Mouse (Mus musculus): ENCODE measurements around the gene Agk.

DNA sequence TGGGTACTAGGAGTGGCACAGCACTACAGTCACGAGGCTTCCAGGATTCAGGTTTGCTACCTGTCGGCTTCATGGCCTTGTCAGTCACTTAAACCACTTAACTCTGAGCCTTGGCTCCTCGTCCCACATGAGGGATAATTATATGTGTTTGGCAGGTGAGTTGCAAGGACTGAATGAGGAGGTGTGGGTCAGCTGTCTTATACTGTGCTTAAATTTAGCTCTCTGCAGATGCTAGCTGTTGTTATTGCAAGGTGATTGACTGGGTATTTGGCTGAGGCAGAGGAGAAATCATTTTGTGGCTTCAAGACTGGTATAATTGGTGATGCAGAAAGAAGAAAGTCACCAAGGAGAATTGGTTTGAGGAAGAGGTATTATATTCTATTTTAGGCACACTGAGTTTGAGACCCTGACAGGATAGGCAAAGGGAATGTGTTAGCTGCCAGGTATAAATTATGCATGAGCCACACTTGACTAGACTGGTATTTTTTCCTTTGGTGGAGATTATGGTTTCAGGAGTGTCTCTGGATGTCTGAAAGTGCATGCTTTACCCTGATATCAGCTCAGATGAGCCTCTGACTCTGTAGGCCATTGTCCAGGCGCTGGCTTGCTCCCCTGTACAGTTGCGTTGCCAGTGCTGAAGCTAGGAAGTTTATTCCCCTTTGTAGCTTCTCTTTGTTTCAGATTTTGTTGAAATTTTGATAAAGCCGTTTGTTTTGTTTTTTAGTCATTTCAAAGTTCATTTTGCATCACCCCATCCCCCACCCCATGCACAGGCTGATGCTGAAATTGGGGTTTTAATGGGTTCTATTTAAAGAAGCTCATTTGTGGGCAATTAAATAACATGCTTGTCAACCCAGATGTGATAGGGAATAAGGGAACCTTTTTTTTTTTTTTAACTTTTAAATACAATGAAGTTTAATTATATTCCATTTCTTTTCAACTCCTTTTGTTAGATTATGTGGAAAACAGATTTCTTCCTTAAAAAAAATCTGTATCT lies 12.1 kb downstream of the Agk start:
- TF ChIP-seq CTCF (IDR thresholded peaks at IDR 0.05; ENCODE audit: control insufficient read depth, insufficient read depth, insufficient replicate concordance, low read depth, low read length) (no peak), POLR2A (IDR thresholded peaks at IDR 0.05; ENCODE audit: control insufficient read depth, low read depth, low read length) (no peak)
